18 mouse cellular contexts compared by ENCODE assay signal in the genomic region with DNA sequence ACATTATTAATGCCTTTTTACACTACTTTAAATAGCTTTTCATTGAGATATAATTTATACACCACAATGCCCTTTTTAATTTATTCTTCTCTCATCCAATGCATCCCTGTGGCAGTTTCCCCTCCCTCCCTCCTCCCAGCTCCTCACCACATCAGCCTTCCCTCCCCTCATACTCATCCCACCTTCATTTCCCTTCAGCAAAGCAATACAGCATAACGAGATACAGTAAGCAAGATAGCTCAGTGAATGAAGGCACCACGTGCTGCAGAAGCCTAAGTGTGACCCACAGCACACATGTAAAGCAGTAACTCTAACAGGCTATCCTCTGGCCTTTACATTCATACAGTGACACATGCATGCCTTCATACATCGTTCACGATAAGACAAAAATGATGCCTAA.
"Had no signal": no experiment of that assay in that cellular context is flagged by ENCODE, and none has a peak within 500 bp of the region (broad histone marks: within the 10 kb centered on the region; RNA-seq: fewer than 3 reads in every experiment).

No protein-coding gene starts in this region.

- H3K4me3 ChIP-seq: layer of hippocampus, adult 2 months; limb, embryonic 10.5 days; limb, embryonic 13.5 days; liver, embryonic 12.5 days; liver, embryonic 15.5 days had no signal

- H3K9me3 ChIP-seq: limb, embryonic 10.5 days; limb, embryonic 13.5 days; liver, embryonic 12.5 days; liver, embryonic 15.5 days had no signal

- H3K9ac ChIP-seq: limb, embryonic 13.5 days; liver, embryonic 12.5 days; liver, embryonic 15.5 days had no signal

- DNase-seq: kidney, adult 2 months; kidney, postnatal 25 days; layer of hippocampus, adult 9-11 months; liver; lung, adult 2 months; lung, postnatal 14 days; lung, postnatal 4 days; midbrain, embryonic 14.5 days; thymus, adult 2 months; thymus, postnatal 14 days; thymus, postnatal 4 days had no signal

- H3K4me2 ChIP-seq: limb, embryonic 13.5 days; liver, embryonic 12.5 days; liver, embryonic 15.5 days; midbrain, embryonic 11.5 days had no signal

- H3K27me3 ChIP-seq: limb, embryonic 13.5 days; liver, embryonic 12.5 days; liver, embryonic 15.5 days had no signal

- ATAC-seq: liver, embryonic 12.5 days had no signal

- H3K36me3 ChIP-seq: limb, embryonic 10.5 days; limb, embryonic 13.5 days; liver, embryonic 12.5 days; liver, embryonic 15.5 days had no signal

- H3K27ac ChIP-seq: kidney, postnatal 0 days; layer of hippocampus, adult 2 months; limb, embryonic 10.5 days; limb, embryonic 13.5 days; liver, embryonic 12.5 days; liver, embryonic 15.5 days had no signal

- H3K4me1 ChIP-seq: limb, embryonic 10.5 days; limb, embryonic 13.5 days had no signal
